Mouse (Mus musculus): ENCODE results near the gene Utp11. TPM values are rescaled to one million over a fixed set of nuclear protein-coding genes. Genes with fewer than 3 reads are reported as not detected.
A peak's percentile ranks its signal among the peaks of the same experiment; 100 is the strongest.
"Not testable (repeated sequence)": the region's sequence is repeated elsewhere in the genome, so short reads cannot be mapped to it uniquely, and the experiment has no call there.

Gene Utp11
- total and polyA plus RNA-seq, 2 experiments from 2014 or later = 4.0 to 31.2 TPM

GRCm38 (mm10) chr4:124710776-124711291 lies 17.4 kb upstream of the Utp11 start:
- Histone ChIP-seq H3K4me1 (ENCODE audit: insufficient read depth, low read length) (peaks cover 14% of the 10 kb centered on the region), H3K4me2 (ENCODE audit: low read depth, low read length) (no peak overlapping the region), H3K4me3 (ENCODE audit: low read length) (no peak overlapping the region), H3K9me3 (ENCODE audit: low read length) (no peaks in the 10 kb centered on the region), H3K27me3 (ENCODE audit: insufficient read depth, low read length) (no peaks in the 10 kb centered on the region), H3K36me3 (ENCODE audit: insufficient read depth, low read length) (peaks cover 2% of the 10 kb centered on the region; the same call in 1 of the 2 replicates), H3K9ac (replicated peaks; ENCODE audit: low read length) (no peak overlapping the region), H3K27ac (no peak overlapping the region)
- DNase-seq (ENCODE audit: low spot score) (peak; percentile 68), ATAC-seq (no peak)
- 3% methylated on average over 5 of the region's 5 CpGs for WGBS
- peak; percentile 74 for TF ChIP-seq CTCF (IDR thresholded peaks at IDR 0.05; ENCODE audit: low read depth)

- H3K4me2 ChIP-seq (ENCODE audit: low read depth, low read length) = peak overlapping the region; percentile 43
- no peaks in the 10 kb centered on the region for H3K27me3 ChIP-seq (ENCODE audit: insufficient read depth, low read length)
- peak overlapping the region; percentile 11 for H3K4me3 ChIP-seq (ENCODE audit: low read length)
- no peaks in the 10 kb centered on the region for H3K9me3 ChIP-seq (ENCODE audit: low read length)
- 0 out of 2 replicates have a peak overlapping the region, but pooled peaks have one; percentile 11 for H3K27ac ChIP-seq
- WGBS = 5% methylated on average over 18 of the region's 18 CpGs
- peaks cover 9% of the 10 kb centered on the region; the same call in 1 of the 2 replicates for H3K4me1 ChIP-seq (ENCODE audit: insufficient read depth, low read length)
- TF ChIP-seq CTCF (IDR thresholded peaks at IDR 0.05; ENCODE audit: low read depth) = no peak
- no peak for ATAC-seq
- H3K9ac ChIP-seq (replicated peaks; ENCODE audit: low read length) = 0 out of 2 replicates have a peak overlapping the region, but pooled peaks have one; percentile 17
- DNase-seq (ENCODE audit: low spot score) = no peak
- H3K36me3 ChIP-seq (ENCODE audit: insufficient read depth, low read length) = no peaks in the 10 kb centered on the region
These were observed 16.6 kb upstream of the Utp11 start for GRCm38 (mm10) chr4:124709961-124710446.

GRCm38 (mm10) chr4:124708518-124709477 lies 15.4 kb upstream of the Utp11 start:
- H3K4me1 ChIP-seq (ENCODE audit: insufficient read depth, low read length) = peaks cover 9% of the 10 kb centered on the region; the same call in 1 of the 2 replicates
- H3K9me3 ChIP-seq (ENCODE audit: low read length) = no peaks in the 10 kb centered on the region
- peak overlapping the region; percentile 60 for H3K4me2 ChIP-seq (ENCODE audit: low read depth, low read length)
- no peak for TF ChIP-seq CTCF (IDR thresholded peaks at IDR 0.05; ENCODE audit: low read depth)
- peak overlapping the region; percentile 35; the same call in 1 of the 2 replicates for H3K9ac ChIP-seq (replicated peaks; ENCODE audit: low read length)
- H3K27ac ChIP-seq = peak overlapping the region; percentile 51; the same call in 1 of the 2 replicates
- DNase-seq (ENCODE audit: low spot score) (peak; percentile 73), ATAC-seq (peak; percentile 58; the same call in 1 of the 2 replicates)
- 2% methylated on average over 41 of the region's 41 CpGs for WGBS
- H3K4me3 ChIP-seq (ENCODE audit: low read length) = peak overlapping the region; percentile 29
- no peaks in the 10 kb centered on the region for H3K36me3 ChIP-seq (ENCODE audit: insufficient read depth, low read length)
- no peaks in the 10 kb centered on the region for H3K27me3 ChIP-seq (ENCODE audit: insufficient read depth, low read length)

- not testable (repeated sequence) for ATAC-seq; H3K9me3 ChIP-seq (ENCODE audit: low read length); H3K36me3 ChIP-seq (ENCODE audit: insufficient read depth, low read length); H3K4me3 ChIP-seq (ENCODE audit: low read length); H3K4me1 ChIP-seq (ENCODE audit: insufficient read depth, low read length); H3K27me3 ChIP-seq (ENCODE audit: insufficient read depth, low read length); DNase-seq (ENCODE audit: low spot score); H3K9ac ChIP-seq (replicated peaks; ENCODE audit: low read length); H3K4me2 ChIP-seq (ENCODE audit: low read depth, low read length)
- peak overlapping the region; percentile 51; the same call in 1 of the 2 replicates for H3K27ac ChIP-seq
- 9% methylated on average over 1 of the region's 1 CpGs for WGBS
These were observed 14.8 kb upstream of the Utp11 start for GRCm38 (mm10) chr4:124708200-124708517.

- H3K9ac ChIP-seq (replicated peaks; ENCODE audit: low read length); DNase-seq (ENCODE audit: low spot score); H3K4me2 ChIP-seq (ENCODE audit: low read depth, low read length); H3K9me3 ChIP-seq (ENCODE audit: low read length); H3K4me1 ChIP-seq (ENCODE audit: insufficient read depth, low read length); ATAC-seq; H3K27ac ChIP-seq; H3K27me3 ChIP-seq (ENCODE audit: insufficient read depth, low read length); H3K36me3 ChIP-seq (ENCODE audit: insufficient read depth, low read length); H3K4me3 ChIP-seq (ENCODE audit: low read length): not testable (repeated sequence)
- 82% methylated on average over 24 of the region's 25 CpGs for WGBS
These were observed 14.2 kb upstream of the Utp11 start for GRCm38 (mm10) chr4:124707381-124708199.

GRCm38 (mm10) chr4:124705661-124706269 lies 12.4 kb upstream of the Utp11 start:
- H3K4me3 ChIP-seq (ENCODE audit: low read length) = no peak overlapping the region
- TF ChIP-seq CTCF (IDR thresholded peaks at IDR 0.05; ENCODE audit: low read depth) = no peak
- H3K27ac ChIP-seq = no peak overlapping the region
- no peaks in the 10 kb centered on the region for H3K27me3 ChIP-seq (ENCODE audit: insufficient read depth, low read length)
- ATAC-seq = no peak
- WGBS = 82% methylated on average over 23 of the region's 23 CpGs
- no peaks in the 10 kb centered on the region for H3K9me3 ChIP-seq (ENCODE audit: low read length)
- no peak for DNase-seq (ENCODE audit: low spot score)
- peaks cover 12% of the 10 kb centered on the region; the same call in 1 of the 2 replicates for H3K4me1 ChIP-seq (ENCODE audit: insufficient read depth, low read length)
- H3K9ac ChIP-seq (replicated peaks; ENCODE audit: low read length) = no peak overlapping the region
- no peak overlapping the region for H3K4me2 ChIP-seq (ENCODE audit: low read depth, low read length)
- no peaks in the 10 kb centered on the region for H3K36me3 ChIP-seq (ENCODE audit: insufficient read depth, low read length)
